Mouse (Mus musculus) liver (tissue): ENCODE data around the gene Tbc1d4.

Experiments
- DNase-seq: peaks from one replicate; pipeline ENCODE4 v3.0.0-alpha.2; 2020; ENCODE audit warnings: mixed read lengths

The Tbc1d4 gene

DNA sequence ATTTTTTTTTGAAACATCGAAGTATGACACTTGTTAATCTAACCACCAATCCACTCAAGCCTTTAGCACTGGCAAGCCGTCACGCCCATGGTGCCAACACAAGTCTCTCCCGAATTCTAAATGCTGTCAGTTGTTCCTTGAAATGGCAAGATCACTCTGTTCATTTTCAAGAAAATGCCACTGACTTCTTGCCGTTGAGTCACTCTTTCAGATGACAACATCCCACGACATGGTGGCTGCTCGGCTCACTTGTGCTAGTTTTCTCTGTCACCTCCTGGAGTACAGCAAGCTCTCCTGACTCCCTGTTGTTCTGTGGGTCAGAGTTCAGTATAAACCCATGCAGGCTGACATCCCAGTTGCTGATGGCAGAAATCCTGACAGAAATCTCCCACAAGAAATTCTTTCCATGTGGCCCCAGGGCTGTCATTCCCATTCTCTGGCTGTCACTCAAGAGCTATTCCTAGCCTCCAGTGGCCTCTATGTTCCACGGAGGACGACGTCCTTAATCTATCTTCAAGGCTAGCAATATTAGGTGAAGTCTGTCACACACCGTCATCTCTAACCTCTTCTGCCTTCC lies 81.5 kb downstream of the Tbc1d4 start:
- no peak for DNase-seq

- no peak for DNase-seq
These were observed 82.5 kb downstream of the Tbc1d4 start for GRCm38 (mm10) chr14:101526478-101526877.

GRCm38 (mm10) chr14:101519964-101520363 lies 89.0 kb downstream of the Tbc1d4 start:
- DNase-seq: no peak

DNA sequence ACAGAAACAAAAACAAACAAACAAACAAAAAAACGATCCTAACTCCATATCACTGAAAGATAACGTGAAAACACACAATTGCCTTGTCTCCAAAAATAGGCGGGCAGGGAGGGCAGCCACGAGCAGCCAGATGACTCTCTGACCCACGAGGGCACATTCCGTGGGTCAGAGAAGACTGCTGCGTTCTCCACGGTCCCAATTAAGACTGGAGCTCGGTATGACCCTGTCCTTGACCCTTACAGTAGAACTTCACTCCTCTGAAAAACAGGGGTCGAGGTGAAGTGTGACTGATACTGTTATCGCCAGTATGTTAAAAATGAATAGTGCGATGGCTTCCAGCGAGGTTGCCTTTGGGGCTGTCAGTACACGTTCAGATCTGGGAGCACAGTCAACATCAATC lies 90.7 kb downstream of the Tbc1d4 start:
- DNase-seq: no peak

DNA sequence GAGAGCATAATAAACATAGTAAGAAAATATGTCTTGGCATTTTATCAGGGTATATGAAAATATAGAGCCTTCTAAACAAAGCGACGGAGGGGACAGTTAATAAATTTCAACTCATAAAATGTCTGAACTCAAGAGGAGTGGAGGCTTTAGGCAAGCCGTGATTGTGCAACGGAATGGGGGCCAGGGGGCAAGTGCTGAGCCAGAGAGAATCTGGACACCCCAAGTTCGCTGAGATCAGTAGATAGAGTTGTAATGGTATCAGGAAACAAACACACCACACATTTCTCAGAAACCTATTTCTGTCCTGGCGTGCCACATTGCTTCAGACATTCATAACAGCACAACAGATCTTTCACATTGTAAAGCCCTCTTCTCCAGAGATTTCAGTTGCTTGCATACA lies 91.2 kb downstream of the Tbc1d4 start:
- DNase-seq: no peak

DNA sequence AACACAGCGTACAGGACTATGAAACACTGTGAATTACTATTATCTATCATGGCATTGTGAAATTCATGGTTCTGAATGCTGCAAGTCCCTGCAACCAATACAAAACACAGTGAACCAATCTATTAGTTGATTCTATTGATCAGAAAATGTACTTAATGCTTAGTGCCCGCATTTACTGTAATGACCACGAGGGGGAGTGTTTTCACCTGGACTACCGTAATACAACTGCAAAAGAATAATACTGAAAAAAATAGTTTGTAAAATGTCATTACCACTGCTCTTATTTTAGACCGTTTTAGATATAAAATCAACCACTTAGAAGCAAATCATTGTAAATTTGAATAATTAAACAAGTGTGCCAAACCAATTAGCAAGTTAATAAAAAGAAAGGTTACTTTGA lies 91.7 kb downstream of the Tbc1d4 start:
- DNase-seq: no peak

GRCm38 (mm10) chr14:101516864-101517263 lies 92.1 kb downstream of the Tbc1d4 start:
- no peak for DNase-seq

- no peak for DNase-seq
These were observed 93.0 kb downstream of the Tbc1d4 start for GRCm38 (mm10) chr14:101516031-101516430.

- no peak for DNase-seq
These were observed 93.7 kb downstream of the Tbc1d4 start for GRCm38 (mm10) chr14:101515271-101515670.

GRCm38 (mm10) chr14:101514557-101514971 lies 94.4 kb downstream of the Tbc1d4 start:
- DNase-seq: no peak

DNA sequence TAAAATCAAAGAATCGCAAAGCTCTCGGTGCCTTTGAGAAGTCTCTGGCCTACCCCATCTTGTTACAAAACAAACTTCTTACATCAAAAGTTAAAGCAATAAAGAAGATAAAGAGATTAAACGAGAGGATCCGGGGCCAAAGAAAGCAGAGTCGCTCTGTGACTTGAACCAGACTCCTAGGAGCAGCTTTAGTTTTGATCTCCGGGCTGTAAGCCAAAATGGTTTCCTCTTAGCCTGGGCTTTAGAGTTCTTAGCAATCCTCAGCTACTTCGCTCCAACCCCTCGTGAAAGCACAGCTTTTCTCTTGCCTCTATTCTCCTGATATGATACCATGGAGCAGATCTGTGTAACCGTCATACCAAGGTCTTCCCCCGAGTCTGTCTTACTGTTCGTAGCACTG lies 95.8 kb downstream of the Tbc1d4 start:
- DNase-seq: no peak

DNA sequence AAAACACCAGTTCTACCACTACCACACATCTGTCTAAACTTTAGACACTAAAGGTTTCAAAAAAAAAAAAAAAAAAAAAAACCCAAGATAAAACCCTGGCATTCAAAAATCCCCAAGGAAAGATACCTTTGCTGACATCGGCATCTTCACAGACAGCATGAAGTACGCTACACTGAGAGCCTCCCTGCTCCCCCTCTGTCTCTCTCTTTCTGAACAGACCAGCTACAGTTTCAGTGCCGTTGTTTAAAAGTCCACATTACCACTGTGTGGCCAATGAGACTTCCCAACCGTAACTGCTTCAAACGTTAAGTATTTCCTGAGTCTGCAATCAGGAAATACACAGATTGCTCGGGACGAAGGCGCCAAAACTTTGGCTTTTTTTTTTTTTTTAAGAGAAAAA lies 97.6 kb downstream of the Tbc1d4 start:
- DNase-seq: no peak

DNA sequence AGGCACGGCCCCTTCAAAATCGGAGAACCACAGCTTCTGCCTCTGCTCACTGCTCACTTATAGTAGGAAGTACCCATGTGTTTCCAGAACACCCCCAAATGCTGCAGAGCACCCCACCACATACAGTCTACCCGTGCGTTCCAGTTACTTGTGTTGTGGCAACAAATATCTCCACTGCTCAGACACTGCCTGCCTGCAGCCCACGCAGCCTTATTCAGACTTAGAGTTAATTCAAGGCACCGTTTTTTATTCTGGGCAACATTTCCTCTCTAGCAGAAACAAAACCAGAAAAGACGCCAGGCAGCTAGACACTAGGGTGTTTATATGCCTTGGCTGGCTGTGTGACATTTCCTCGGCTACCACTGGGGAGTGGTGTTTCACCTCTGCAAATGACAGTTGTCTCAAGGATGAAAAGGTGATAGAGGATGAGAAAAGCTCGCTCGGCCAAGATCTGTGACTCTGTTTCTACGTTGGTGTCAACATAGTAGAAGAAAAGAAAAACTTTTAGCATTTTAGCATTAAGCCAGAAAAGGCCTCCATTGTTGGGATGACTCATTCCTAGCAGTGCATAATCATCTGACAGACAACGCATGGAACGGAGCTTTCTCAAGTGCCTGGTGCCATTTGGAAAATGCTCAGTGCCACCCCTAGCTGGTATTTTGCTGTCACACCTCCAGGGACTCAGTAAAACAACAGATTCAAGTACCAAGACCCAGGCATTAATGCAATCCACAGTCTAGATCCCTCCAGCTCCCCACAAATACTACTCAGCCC lies 98.3 kb downstream of the Tbc1d4 start:
- DNase-seq: no peak

DNA sequence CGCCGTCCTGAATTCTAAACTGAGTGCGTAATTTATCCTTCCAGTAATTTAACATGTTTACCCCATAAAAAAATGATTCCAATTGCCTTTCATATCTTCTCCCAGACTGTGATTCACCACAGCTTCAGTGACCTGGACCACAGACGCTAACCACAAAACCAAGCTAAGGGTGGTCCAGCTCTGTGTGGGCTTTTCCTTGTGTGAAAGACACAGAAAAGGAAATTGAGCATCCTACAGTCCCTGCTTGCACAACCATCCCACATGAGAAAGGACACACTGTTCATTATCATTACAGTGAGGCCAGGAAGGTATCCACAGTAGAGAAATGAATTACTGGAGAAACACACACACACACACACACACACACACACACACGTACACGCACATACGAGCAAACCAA lies 99.2 kb downstream of the Tbc1d4 start:
- no peak for DNase-seq

- DNase-seq: no peak
These were observed 101.0 kb downstream of the Tbc1d4 start for GRCm38 (mm10) chr14:101507956-101508355.

DNA sequence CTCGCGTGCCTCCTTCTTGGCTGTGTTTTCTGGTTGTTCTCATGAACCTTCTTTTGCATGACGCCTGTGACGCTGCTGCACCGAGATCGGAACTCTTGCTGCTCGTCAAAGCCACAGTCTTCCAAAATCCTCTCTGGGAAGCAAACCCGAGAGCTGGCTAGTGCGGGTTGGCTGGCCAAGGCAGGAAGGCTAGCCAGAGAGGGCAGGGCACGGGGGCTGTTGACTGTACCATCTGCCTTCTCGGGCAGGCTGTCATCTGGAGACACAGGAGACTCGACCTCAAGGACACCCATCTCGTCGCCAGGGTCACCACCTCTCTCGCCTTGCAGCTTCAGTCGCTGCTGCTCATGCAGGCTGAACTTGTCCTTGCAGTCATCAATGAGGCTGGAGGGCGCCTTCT lies 101.8 kb downstream of the Tbc1d4 start:
- no peak for DNase-seq

- no peak for DNase-seq
These were observed 103.2 kb downstream of the Tbc1d4 start for GRCm38 (mm10) chr14:101505805-101506204.

DNA sequence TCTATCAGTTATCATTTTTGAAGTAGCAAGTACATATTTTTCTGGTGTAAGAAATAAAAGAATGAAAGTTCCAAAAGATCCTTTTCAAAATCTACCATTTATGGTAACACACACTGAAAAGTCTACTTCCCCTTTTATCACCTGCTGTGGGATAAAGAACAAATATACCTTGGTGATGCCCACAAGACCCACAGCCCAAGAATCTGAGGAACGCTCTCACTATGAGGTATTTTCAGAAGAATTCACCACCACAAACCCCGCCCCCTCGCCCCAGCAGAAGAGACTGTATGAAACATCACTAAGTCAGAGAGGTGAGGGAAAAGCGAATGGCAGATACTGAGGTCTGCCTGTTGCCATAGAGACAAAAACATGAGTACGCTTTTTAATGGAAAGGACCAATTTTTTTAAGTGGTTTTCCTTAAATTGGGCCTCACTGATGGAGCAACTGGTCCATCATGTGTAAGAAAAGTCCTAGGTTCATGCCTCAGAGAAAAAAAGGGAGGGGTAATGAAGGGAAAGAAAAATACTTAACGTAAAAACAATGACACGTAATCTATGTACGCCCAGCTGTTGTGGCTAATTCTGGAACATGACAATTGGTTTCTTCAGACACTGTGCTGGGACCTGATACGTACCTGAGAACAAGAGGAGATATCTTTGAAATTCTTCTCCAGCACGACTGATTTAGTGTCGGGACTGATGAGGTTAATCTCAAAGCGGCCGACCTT lies 104.4 kb downstream of the Tbc1d4 start:
- DNase-seq: no peak

DNA sequence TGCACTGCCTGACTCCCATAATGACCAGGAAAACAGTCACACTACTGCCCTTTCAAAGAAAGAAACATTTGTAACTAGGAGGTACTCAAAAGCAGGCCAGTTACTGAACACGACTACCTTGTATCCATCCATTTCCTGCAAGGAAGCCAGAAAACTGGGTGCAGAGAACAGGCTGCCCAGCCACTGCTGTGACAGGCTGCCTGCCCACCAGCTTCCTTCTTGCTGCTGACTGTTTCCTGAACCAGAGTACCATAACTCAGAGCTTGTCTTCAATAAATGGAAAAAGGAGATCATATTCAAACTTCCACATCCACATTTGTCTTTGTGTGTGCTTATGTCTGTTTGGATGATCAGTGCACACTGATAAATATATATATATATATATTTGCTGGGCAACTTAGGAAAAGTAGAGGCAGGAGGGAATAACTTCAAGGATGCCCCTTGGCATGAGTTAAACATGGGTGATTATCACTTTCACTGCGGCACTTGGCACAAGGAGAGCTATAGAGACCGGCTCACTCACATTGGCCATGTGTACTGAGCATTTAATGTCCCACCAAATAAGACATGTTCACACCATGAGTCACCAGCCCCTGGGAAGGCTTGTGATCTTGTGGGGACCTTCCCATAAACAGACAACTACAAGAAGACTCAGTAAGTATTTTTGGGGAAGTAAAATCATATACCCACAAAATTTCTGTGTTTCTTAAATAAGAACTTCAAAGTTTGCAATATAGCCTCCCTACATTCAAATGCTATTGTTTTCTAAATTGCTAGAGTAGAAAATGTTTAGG lies 105.6 kb downstream of the Tbc1d4 start:
- DNase-seq: no peak

- no peak for DNase-seq
These were observed 107.1 kb downstream of the Tbc1d4 start for GRCm38 (mm10) chr14:101501868-101502267.

DNA sequence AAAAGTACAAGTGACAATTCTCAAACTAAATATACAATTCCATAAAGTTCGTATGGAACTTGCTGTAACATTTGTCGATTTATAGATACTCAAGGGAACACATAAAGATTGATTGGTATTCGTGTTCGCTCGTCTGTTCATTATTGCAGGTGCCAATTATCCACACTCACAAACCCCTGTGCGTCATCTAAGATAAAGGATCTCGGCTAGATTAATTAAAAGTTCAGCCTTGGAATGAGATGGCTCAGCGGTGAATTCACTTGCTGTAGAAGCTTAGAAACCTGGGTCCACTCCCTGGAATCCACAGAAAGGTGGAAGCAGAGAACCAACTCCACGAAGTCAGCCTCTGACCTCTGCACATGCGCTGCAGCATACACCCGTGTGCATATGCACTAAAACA lies 107.5 kb downstream of the Tbc1d4 start:
- no peak for DNase-seq

DNA sequence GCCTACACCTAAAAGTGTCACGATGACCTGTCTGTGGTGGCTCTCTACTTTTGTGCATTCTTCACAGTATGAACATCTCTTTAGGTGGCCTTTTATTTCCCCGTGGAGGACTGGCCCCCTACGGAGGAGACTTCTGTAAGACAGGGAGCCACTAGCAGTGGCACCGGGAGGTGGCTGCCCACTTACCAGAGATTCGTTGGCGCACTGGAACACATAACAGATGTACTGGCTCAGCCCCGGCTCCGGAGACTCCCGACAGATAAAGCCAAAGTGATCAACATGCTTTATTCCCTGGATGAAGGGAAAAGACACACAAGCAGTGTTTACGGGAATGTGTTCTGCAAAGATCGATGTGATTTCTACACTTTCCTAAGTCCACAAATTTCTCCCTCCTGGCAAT lies 108.2 kb downstream of the Tbc1d4 start:
- DNase-seq: no peak

DNA sequence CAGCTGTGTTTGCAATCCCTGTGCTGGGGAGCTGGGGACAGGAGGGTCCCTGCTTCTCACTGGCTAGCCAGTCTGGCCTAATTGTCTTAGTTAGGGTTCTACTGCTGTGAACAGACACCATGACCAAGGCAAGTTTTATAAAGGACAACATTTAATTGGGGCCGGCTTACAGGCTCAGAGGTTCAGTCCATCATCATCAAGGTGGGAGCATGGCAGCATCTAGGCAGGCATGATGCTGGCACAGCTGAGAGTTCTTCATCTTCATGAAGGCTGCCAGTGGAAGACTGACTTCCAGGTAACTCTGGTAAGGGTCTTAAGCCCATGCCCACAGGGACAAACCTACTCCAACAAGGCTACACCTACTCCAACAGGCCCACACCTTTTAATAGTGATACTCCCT lies 109.2 kb downstream of the Tbc1d4 start:
- no peak for DNase-seq
